Mouse (Mus musculus) duodenum, adult 2 months (tissue): ENCODE data around the gene Cntn2. TPM values are rescaled to one million over a fixed set of nuclear protein-coding genes. Genes with fewer than 3 reads are reported as not detected.

Source experiments
- polyA plus RNA-seq: library from polyadenylated mRNA; depleted of rRNA; stranded (reverse); fragments of >200 nt; gene quantifications from 2 replicates; pipeline ENCODE4 v1.2.3, GENCODE M21; 2012; ENCODE audit warnings: low replicate concordance; rRNA removed

Gene Cntn2
- 0.06 and 0.22 TPM in 2 replicates for polyA plus RNA-seq

GRCm38 (mm10) chr1:132542762-132543306, at the start of gene Cntn2:
TSS of gene Cntn2 (minus strand) at chr1:132543256.

GRCm38 (mm10) chr1:132506058-132506457, 37.0 kb downstream of the Cntn2 start, which contains the start of gene Tmem81:
TSS of gene Tmem81 (plus strand) at chr1:132506230.

GRCm38 (mm10) chr1:132476928-132477691, 65.9 kb downstream of the Cntn2 start, which contains the start of gene Rbbp5:
TSS of gene Rbbp5 (plus strand) at chr1:132477365.

Other genes starting within 250 kb of the Cntn2 start
- 0.71 and 0.77 TPM in 2 replicates for gene Klhdc8a, start 244.6 kb downstream of the Cntn2 start, polyA plus RNA-seq
- 17.4 and 74.3 TPM in 2 replicates for gene Nuak2, start 227.1 kb downstream of the Cntn2 start, polyA plus RNA-seq
- gene Tmcc2, start 152.0 kb downstream of the Cntn2 start, polyA plus RNA-seq, result 3.5 and 3.8 TPM in 2 replicates
- 1.8 and 2.6 TPM in 2 replicates for gene Dstyk, start 125.7 kb downstream of the Cntn2 start, polyA plus RNA-seq
- gene Rbbp5, start 65.9 kb downstream of the Cntn2 start, polyA plus RNA-seq, result 4.0 and 4.2 TPM in 2 replicates
- gene Tmem81, start 37.0 kb downstream of the Cntn2 start, polyA plus RNA-seq, result 0.94 and 1.1 TPM in 2 replicates
- gene Nfasc, start 198.5 kb upstream of the Cntn2 start, polyA plus RNA-seq, result 0.37 and 1.0 TPM in 2 replicates